Mouse (Mus musculus) spleen, embryonic (tissue): ENCODE measurements around the gene Elfn2.

Experiments used
- CTCF ChIA-PET: fragments of 350-600 bp; sonication (Branson Sonifier 250); formaldehyde crosslinking; loops from one replicate; lab custom pipeline; 2022; lab: Charles Lee

The Elfn2 gene

GRCm38 (mm10) chr15:78718290-78719250 lies at the start of gene Elfn2:
Gene Elfn2, minus strand, starts transcription at chr15:78718771.
- CTCF ChIA-PET, result interaction anchor here (2.2 kb wide), 1 partner anchor 130 kb away, joined by 8 read pairs; no protein-coding TSS in a partner anchor

DNA sequence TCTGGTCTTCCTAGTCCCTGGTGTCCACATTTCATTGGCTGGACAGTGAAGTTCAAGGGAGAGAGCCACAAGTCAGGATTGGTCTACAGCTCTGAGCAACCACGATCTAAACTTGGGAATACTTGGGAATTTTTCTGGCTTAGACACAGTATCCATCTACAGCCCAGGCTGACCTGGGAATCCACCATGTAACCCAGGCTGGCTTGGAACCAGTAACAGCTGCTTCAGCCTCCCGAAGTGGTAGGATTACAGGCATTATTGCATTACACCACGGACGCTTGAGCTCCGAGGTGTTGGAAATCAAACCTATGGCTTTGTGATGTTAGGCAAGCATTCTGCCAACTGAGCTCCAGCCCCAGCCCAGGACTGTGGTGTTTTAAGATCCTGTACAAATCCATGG lies 45.1 kb upstream of the Elfn2 start:
- CTCF ChIA-PET, result no interaction called here

DNA sequence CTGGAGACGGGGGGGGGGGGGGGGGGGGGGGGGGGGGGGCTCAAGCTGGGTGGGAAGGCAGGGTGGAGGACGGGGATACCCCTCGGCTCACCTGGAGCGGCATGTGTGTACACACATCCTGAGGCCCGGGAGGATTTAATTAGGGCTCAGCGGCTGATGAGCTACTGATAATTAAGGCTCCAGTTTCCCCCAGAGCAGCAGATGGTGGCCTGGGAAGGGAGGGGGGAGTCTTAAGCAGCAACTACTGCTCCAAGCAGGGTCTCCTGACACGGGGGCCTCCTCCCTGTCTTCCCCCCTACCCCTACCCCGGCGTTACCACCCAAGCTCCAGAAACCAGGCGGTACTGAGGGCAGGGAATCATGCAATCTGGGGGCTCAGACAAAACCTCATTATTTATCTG lies 44.6 kb upstream of the Elfn2 start:
- CTCF ChIA-PET, result no interaction called here

GRCm38 (mm10) chr15:78761112-78761511 lies 42.5 kb upstream of the Elfn2 start:
- CTCF ChIA-PET, result no interaction called here

- CTCF ChIA-PET, result no interaction called here
Measured at GRCm38 (mm10) chr15:78758132-78758531, 39.6 kb upstream of the Elfn2 start.

DNA sequence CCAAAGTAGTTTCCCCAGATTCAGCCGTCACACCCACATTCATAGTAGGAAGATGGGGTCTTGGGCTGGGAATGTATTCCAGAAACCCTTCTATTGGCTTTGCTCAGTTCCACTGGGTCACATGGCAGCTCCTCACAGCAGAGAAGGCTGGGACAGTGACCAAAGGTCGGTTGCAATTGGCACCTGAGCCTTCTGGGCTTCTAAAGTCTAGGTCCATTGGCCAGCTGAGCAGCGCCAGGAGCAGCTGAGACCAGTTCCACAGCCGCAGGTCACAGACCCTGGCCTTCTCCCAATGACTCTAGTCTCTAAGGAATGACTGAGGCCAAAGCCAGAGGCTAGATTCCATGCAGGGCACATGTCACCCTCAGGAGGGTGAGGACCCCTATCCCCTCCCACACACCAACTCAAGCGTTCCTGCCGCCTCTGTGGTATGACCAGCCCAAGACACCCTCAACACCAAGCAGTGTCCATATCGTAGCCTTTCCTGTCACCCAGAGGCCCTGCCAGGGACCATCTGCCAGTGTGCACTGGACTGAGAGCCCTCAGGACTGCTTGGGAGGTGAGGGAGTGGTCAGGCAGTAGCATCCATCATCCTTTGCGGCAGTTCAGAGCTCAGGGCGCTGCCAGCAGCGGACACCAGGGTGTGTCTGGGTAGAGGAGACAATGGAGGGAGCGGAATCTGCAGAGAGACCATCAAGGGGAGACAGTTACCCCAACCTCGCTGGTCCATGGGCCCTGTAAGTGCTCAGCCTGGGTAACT lies 37.6 kb upstream of the Elfn2 start:
- CTCF ChIA-PET, result no interaction called here

DNA sequence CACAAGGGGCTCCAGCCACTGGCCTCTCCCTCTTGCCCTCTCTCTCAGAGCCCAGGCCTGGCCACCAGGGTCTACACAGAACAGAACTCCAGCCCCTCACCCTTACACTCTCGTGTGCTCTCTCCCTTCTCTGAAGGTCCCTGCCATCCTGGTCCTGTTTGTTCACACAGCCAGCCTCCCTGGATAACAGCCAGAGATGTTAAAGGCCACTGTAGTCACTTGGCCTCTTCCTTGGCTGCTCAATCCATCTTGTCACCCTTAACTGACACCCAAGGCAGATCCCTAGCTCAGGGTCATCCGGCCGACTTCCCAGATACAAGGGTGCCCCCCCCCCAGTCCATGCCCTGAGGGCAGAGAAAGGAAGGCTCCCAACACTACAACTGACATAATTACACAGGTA lies 36.7 kb upstream of the Elfn2 start:
- CTCF ChIA-PET, result no interaction called here

GRCm38 (mm10) chr15:78754144-78754543 lies 35.6 kb upstream of the Elfn2 start:
- CTCF ChIA-PET, result no interaction called here

DNA sequence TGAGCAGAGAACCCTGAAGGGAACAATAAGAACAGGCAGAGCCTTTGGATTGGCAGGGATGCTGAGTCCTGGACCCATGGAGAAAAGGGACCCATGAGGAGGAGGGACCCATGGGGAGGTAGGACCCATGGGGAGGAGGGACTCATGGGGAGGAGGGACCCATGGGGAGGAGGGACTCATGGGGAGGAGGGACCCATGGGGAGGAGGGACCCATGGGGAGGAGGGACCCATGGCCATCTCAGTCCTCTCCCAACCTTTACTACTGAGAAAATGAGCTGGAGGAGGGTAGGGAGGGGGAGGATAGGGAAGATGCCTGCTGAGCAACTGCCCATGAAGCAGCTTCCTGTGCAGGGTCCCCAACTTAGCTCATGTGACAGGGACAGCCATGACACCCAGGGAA lies 34.4 kb upstream of the Elfn2 start:
- CTCF ChIA-PET, result no interaction called here

GRCm38 (mm10) chr15:78750608-78751350 lies 32.2 kb upstream of the Elfn2 start:
- CTCF ChIA-PET, result interaction anchor here (0.6 kb wide), 1 partner anchor 19 kb away, joined by 4 read pairs; no protein-coding TSS in a partner anchor

DNA sequence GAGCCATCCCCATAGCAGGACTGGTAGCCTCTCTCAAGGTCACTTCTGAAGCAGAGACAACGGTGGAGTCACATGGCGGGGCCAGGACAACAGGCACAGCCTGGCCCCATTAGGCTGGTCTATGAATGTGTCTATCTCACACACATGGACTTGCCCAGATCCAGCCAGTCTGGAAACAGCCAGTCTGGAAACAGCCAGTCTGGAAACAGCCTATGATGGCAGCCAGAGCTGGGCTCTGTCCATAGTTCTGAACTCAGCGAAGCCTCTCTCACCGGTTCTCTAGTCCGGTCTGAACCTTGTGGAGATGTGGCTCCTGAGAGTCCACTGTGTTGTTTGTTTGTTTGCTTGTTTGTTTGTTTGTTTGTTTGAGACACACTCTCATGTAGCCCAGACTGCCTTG lies 31.3 kb upstream of the Elfn2 start:
- CTCF ChIA-PET, result no interaction called here

DNA sequence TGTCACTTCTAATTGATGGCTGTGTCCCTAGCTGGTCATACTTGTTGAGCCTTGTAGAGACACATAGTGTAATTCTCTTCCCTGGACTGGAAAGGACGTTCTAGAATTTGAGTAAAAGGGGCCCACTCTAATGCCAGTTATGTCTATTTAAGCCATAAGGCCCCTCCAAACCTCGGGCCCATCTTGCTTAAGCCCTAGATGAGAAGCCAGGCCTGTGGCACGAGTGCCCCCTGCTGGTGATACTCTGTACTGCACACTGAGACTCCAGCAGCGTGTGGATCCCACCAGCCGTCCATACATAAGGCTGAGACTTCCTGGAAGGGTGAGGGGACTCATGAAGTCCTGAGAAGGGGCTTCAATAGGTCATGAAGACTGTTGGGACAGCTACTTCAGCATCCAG lies 25.6 kb upstream of the Elfn2 start:
- CTCF ChIA-PET, result interaction anchor here (0.6 to 1.2 kb wide), 3 partner anchors 34 to 159 kb away, joined by 3 to 14 read pairs (median 3); no protein-coding TSS in a partner anchor

GRCm38 (mm10) chr15:78742831-78743230 lies 24.3 kb upstream of the Elfn2 start:
- CTCF ChIA-PET, result interaction anchor here (0.7 kb wide), 1 partner anchor 122 kb away, joined by 3 read pairs; no protein-coding TSS in a partner anchor

GRCm38 (mm10) chr15:78740662-78741061 lies 22.1 kb upstream of the Elfn2 start:
- CTCF ChIA-PET, result no interaction called here

DNA sequence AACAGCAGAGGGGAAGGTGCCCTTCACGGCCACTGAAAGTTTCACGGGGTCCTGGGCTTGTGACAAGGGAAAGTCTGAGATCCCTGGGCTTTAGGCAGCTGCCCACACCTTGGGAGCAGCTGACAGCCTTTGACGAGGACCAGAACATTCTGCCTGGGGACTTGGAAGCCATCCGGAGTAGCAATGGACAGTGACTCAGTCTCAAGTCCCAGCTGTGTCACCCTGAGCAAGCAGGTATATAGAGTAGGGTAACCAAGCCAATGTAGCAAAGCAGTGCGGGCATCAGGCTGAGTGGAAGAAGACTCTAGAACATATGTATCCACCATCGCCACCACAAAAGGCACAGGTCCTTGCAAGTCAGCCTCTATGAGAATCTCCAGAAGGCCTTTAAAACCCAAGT lies 18.6 kb upstream of the Elfn2 start:
- CTCF ChIA-PET, result no interaction called here

DNA sequence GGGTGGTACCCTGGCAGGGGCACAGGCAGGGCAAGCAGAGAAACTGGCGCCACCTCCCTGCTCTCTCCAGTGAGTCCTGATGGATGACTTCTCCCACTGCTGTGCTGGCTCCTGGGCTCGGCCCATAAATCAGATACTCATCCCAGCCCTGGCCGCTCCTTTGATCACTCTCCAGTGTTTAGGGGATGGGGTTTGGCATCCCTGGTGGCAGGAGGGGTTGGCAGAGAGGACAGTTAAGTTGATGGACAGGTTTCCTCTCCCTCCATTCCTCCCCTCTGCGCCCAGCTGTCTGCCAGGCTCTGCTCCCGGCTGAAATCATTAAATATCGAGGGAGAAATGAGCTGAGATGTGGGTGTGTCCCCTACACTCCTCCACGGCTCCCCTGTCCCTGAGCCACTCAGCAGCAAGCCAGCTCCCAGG lies 18.1 kb upstream of the Elfn2 start:
- CTCF ChIA-PET, result no interaction called here

DNA sequence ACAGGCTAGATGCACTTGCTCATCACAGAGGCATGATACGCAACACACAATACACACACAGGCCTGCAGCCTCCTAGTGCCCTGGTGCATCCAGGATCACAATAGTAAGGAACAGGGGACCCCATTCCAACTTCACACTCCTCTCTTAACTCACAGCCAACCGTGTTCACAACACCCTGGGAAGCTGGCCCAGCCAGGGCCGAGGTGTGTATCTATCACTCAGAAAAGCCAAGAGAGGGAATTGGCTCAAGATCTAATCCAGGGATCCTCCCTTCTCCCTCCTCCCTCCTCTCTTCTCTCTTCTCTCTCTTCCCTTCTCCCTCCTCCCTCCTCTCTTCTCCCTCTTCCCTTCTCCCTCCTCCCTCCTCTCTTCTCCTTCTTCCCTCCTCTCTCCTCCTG lies 17.6 kb upstream of the Elfn2 start:
- CTCF ChIA-PET, result no interaction called here

GRCm38 (mm10) chr15:78735431-78736180 lies 17.0 kb upstream of the Elfn2 start:
- CTCF ChIA-PET, result no interaction called here

GRCm38 (mm10) chr15:78731830-78732229 lies 13.3 kb upstream of the Elfn2 start:
- CTCF ChIA-PET, result interaction anchor here (0.5 kb wide), 1 partner anchor 19 kb away, joined by 4 read pairs; no protein-coding TSS in a partner anchor

GRCm38 (mm10) chr15:78730315-78731049 lies 11.9 kb upstream of the Elfn2 start:
- CTCF ChIA-PET, result no interaction called here
